Mouse (Mus musculus): Measurements from ENCODE around the gene Gm2974.
"Not testable (repeated sequence)": the region's sequence is repeated elsewhere in the genome, so short reads cannot be mapped to it uniquely, and the experiment has no call there.

GRCm38 (mm10) chr14:4183375-4183774 lies 999 bp downstream of the Gm2974 start:
- TF ChIP-seq CTCF (IDR thresholded peaks at IDR 0.05; ENCODE audit: borderline replicate concordance, insufficient read depth, low read length); POLR2A (IDR thresholded peaks at IDR 0.05; ENCODE audit: low read depth, low read length): not testable (repeated sequence)
